Mouse (Mus musculus) c-Kit-positive CD71-positive TER-119-positive erythroid progenitor cells, embryonic 14.5 days (primary cell): ENCODE data around the gene Ikzf5.

Source experiments
- DNase-seq: peaks from one replicate; pipeline ENCODE4 v3.0.0-alpha.2; 2013; ENCODE audit warnings: low spot score

Ikzf5 gene

GRCm38 (mm10) chr7:131345856-131346541, 64.3 kb downstream of the Ikzf5 start:
- DNase-seq, result no peak
